Mouse (Mus musculus): Measurements from ENCODE around the gene Vmn1r83.

Gene Vmn1r83

DNA sequence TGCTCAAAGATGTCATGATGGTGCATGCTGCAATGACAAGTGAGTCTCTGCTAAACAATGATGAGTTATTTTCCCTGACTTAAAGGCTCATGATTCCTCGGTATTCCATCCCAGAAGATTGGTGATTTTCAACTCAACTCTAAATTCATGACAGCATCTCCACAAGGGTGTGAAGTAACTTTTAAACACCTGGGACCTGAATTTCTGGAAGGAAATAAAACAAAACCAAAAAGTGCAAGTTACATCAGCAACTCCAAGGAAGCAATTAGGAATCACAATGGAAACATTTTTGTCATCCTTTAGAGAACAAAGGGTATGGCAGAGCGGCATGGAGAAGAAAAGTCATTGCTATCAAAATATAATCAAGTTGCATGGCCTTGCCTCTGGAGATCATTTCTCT is at the start of gene Vmn1r83:
Vmn1r83 (minus strand) TSS at position 101 of the 400 bp plus-strand sequence.
- no peak for DNase-seq (ENCODE audit: low spot score)

DNA sequence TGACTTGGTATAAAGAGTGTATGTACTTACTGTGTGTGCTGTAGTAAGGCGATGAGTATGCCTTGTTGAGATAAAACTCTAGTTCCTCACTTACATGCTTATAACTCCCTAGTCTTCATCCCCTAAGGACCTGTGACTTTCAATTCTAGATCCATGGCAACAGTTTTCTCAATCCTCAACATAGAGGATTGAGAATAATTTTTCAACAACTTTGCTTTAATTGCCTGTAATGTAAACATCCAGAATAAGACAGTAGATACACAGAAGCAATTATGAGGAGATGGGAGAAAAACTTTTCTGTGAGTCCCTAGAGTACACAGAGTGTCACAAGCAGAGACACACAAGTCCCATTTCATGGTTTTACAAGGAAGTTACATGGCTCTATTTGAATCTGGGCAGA is 39.9 kb upstream of the Vmn1r83 start, which contains the start of gene Vmn1r84:
Vmn1r84 (minus strand) TSS at position 101 of the 400 bp plus-strand sequence.
- DNase-seq (ENCODE audit: low spot score) = no peak

DNA sequence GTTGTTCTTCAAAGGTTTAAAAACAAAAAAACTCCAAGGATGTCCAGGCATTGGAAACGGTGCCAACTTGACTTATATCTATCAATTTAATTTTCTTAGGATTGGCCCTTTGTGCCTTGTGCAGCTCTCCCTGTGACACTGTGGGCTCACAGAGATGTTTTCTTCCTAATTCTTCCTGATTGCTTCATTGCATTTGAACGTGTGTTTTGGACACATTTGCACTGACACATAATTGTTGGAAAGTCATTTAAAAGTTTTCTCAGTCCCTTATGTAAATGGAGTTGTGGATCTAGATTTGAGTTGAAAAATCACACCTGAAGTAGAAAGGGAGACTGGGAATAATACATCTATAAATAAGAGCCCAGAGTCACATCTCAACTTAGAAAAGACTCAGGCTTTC is 29.2 kb downstream of the Vmn1r83 start, which contains the start of gene Vmn1r82:
Vmn1r82 (plus strand) TSS at position 301 of the 400 bp plus-strand sequence.
- no peak for DNase-seq (ENCODE audit: low spot score)

Data from yolk sac, embryonic 10.5 days (tissue).